Mouse (Mus musculus): ENCODE results near the gene Cphx3. TPM values are rescaled to one million over a fixed set of nuclear protein-coding genes. Genes with fewer than 3 reads are reported as not detected.
"Not testable (repeated sequence)": the region's sequence is repeated elsewhere in the genome, so short reads cannot be mapped to it uniquely, and the experiment has no call there.

Gene Cphx3
- not detected for polyA plus RNA-seq (2017; shearing (Covaris generic))

DNA sequence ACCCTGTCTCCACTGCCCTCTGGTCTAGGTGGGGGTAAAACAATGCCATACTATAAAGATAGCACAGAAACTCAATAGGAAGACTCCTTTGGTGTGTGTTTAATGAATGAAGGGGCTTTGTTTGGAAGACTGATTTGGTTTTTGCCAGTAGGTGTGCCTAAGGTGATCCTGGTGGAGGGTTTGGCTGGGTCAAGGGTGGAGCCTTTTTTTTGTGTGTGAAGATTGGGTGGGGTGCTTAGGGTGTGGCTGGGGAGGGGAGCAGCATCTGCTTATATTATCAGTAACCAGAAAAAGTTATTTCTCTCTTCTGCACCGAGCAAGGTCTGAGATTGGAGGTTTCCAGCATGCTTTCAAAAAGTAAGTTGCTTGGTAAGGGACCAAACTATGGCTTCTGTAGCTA is at the start of gene Cphx3:
Cphx3 (plus strand) TSS at position 301 of the 400 bp plus-strand sequence.
- ATAC-seq = not testable (repeated sequence)

DNA sequence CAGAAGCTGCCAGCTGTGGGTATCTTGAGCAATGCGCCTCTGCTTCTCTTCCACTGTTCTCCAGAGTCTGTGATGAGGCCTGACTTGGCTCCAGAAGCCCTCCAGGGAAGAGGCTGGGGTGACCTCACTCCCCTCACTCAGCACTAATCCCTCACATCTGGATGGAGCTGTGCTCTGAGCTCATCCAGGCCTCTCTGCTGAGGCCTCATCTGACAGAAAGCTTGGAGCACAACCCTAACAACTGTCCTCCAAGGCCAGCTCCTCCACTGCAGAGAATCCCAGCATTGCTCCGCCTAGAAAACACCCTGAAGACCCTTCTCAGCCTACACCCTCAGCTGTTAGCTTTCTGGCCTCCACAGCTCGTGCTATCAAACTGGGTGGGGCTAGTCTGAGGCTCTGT is 47.7 kb upstream of the Cphx3 start:
- not testable (repeated sequence) for ATAC-seq

DNA sequence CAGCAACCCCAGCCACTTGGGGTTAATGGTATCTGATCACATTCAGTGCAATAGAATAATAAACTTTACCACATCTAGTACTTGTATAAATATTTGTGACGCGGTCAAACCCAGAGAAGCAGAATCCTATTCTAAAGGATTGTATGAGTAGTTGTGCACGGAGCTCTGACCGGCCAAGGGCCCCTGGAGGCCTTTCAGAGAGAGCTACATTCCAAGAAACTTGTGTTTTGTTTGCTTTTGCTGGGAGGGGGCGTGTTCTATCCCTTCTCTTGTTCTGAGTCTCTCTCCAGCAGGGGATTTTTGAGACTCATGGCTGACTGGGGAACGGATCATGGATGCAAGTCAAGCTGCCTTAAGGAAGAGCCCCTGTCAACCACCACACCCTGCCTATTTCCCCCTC is 46.7 kb upstream of the Cphx3 start:
- not testable (repeated sequence) for ATAC-seq

DNA sequence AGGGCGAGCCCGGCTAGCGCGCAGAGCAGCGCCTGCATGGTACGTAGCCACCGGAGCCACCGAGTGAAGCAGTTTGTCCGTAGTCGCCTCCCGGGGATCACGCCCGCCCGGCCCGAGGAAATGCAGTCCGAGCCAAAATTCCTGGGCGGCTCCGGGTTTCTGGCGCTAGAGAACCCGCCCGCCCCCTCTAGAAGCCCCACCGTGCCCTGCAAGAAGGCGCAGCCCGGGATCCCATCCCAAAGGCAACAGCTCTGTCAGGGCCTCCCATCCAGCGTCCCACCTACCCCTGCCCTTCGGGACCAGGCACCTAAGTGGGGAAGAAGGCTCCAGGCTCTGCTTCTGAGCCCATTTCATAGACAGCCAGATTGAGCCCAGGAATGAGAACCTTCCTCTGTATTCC is 39.5 kb upstream of the Cphx3 start, which contains the start of gene Gm9780:
Gm9780 (minus strand) TSS at position 101 of the 400 bp plus-strand sequence.
- not testable (repeated sequence) for ATAC-seq

DNA sequence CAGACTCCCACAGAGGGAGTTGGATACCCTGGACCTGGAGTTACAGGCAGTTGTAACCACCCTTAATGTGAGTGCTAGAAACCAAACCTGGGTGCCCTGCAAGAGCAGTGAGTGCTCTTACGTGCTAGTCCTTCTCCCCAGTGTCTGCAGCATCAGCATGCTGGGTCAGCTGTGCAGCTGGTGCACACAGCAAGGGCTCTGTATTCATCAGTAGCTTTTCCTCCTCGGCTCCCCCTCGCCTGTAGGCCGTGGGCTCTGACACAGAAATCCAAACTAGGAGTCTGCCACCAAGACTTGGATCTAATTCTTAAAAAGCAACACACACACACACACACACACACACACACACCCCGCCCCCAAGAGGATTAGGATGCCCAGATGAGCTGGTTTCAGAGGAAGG is 37.1 kb upstream of the Cphx3 start:
- ATAC-seq = not testable (repeated sequence)

DNA sequence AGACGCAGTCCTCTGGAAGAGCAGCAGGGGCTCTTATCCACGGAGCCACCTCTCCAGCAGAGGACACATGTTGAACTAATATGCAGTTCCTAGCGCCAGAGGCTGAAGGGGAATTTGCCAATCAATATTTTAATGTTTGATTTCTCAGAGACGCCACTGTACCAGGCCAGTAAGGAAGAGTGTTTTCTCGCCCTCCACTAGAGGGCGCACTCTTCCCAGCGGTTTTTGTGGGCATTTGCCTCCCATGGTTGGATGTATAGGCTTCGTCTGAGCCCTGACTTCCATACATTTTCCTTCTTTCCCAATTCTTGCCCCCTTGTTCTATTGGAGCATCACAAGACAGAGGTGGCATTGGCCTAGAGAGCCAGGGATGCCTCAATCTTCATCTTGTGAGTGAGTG is 35.1 kb upstream of the Cphx3 start:
- ATAC-seq = not testable (repeated sequence)

DNA sequence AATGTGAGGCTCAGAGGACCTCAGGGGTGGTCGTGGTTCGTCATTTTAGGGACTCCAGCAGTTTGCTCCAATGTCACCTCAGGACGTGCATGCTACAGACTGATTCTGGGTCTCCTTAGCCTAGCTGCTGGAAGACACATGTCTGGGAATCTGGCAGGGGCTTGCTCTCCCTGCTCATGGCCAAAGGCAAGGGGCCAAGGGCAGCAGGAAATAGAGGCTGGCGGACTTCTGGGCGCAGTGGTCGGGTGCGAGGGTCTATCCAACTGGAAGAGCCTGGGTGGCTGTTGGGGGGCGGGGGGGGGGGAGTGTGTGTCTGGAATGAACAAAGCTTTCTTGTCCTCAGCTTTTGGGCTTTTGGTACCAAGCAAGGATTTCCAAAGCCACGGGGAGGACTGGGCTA is 33.3 kb upstream of the Cphx3 start:
- not testable (repeated sequence) for ATAC-seq

DNA sequence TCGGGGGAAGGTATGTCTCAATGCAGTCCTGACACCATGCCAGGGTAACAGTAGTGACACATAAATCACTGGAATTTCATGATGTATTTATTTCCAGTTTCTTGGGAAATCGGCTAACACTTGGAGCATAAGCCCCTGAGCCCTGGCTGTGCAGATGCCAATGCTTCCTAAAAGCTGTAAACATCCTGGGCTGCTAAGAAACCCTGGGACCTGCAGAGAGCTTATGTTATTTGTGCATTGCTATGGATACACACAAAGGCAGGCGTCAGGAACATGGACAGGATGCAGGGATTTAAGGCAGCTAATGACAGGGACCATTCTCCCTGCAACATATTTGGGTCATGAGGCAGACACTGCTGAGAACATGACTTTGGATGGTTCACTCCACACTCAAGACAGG is 23.9 kb upstream of the Cphx3 start:
- not testable (repeated sequence) for ATAC-seq

DNA sequence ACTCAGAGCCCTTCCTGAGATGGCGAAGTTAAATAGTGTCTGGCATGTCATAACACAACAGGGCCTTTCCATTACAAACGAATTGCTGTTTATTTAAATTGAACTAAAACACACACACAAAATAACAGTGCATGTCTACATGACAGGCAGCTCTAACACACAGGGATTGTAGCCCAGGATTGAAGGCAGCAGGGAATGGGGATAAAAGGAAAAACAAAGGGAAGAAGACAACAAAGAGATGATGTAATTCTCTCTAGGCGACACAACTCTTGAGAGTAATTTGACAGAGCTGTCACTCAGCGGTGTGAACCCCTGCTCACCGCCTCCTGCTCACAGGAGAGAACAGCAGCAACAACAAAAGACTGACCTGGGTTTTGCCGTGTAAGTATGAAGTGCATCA is 22.7 kb upstream of the Cphx3 start:
- ATAC-seq = not testable (repeated sequence)

DNA sequence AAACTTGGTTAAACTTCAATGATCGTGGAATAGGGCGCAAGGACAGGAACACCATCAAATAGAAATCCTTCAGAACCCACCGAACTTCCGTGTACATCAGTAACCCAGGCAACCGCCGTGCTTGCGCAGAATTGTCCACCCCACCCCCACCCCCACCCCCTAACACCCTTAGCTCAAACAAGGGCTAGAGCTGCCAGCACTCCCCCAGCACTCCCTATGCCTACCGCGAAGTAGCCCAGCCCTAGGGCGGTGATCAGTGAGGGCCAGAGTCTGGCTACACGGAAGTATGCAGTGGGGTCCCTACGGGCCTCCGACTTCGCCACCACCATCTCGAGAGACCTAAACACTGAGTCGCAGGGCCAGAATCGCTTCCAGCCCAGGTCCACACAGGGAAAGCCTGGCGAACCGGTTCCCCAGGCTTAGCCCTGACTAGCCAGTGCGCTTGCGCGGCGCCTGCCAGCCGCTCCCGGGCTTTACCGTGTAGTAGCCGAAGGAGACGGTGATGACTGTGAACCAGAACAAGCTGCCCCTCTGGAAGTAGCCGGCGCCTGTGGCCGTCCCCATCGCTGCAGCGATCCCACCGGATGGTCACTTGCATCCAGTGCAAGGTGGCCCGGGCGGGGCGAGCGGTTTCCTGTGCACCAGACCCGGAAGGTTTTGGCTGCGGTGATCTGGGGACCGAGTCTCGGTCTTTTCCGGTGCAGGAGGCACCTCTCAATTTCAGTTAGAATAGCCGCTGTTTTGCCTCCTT is 15.3 kb upstream of the Cphx3 start:
- ATAC-seq = peak; percentile 62

DNA sequence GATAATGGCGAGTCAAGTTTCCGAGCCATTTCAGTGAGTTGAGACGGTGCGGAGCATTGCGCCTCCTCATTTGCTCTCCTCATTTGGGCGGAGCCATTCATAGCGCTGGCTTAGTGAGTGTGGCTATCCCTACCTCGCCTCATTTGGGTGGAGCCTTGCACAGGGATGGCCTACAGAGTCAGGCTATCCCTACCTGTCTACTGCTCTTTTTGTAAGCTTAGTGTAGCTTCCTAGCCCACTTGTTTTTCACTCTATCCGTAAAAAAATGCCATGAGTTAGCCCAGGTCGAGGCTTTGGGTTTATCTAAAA is 14.8 kb upstream of the Cphx3 start, which contains the start of gene Tmem254c:
Tmem254c (minus strand) TSS at position 31 of the 309 bp plus-strand sequence.
- ATAC-seq = peak; percentile 89

DNA sequence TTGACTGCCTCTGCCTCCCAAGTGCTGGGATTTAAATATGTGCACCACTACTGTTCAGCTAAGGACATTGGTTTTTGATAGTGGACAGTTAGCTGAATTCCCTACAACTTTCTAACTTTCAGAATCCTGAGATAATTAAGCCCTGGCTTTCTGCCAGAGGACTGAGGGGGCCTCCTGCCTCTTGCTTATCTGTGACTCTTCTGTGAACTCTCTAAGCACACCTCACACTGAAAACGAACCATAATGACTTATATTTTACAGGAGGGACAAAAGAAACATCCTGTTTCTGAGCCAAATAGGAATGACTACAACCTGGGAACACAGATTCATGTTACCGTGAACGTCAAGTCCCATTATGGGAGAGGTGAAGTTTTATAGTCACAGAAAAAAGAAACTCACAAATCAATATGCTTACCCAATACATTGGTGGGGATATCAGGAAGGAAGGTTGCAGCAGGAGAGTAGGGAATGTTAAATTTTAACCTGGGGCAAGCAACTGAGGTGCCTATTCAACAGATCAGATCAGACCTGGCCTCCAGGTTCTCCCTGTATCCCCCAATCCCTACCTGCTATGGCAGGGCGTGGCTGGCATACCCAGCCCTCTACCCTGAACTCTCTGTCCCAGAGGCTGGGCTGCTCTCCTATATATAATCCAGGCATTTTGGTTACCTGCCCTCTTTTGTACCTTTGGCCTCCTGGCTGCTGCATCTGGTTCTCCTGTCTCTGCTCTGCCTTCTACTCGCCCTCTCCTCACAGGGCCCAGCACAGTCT is 5.3 kb upstream of the Cphx3 start:
- ATAC-seq = not testable (repeated sequence)

DNA sequence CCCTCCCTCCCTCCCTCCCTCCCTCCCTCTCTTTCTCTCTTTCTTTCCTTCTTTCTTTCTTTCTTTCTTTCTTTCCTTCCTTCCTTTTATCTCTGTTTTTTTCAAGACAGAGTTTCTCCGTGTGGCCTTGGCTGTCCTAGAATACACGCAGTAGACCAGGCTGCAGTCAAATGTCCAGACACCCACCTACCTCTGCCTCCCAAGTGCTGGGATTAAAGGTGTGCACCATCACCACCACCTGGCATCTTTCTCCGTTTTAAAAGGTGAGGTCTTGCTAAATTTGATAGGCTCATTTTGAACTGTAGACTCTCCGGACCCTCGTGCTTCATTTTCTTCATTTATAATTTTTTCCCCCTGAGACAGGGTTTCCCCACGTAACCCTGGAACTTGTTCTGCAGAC is 881 bp upstream of the Cphx3 start, which contains the start of gene Cphx2:
Cphx2 (plus strand) TSS at position 301 of the 400 bp plus-strand sequence.
- ATAC-seq = not testable (repeated sequence)

DNA sequence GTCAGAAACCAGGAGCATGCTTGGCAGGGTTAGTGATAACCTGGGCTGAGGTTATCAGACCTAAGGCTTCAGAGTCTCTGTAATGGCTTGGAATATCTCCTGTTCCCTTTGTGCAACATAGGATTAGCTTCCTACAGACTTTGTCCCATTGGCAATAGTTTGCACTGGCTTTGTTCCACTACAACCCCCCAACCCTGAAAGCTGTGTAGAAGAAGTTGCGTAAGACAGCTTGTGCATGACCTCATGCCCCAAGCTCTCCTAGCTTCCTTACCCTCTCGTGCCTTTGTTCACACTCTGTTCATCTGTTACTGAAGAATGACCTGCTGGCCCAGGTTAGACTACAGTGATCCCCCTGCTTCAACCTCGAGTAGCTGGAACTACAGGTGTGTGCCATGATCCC is 15.5 kb downstream of the Cphx3 start:
- not testable (repeated sequence) for ATAC-seq

DNA sequence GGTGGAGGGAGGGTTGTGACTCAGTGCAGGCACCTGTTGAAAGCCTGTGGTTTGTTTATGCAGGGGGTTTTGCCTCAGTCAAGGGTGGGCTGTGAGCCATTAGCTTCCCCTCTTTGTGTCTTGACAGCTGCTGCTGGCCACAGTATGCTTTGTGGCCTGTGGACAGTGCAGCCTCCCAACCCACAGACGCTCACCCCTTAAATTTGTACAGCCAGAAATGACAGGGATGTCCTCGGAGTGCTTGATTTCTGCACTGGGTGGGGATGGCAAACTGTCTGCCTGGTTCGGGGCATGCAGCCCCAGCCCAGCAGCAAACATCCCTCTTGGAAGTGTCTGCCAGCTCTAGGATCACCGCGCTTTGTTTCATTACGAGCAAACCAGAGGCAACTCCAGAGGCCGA is 36.1 kb downstream of the Cphx3 start, which contains the start of gene Duxbl2:
Duxbl2 (plus strand) TSS at position 200 of the 400 bp plus-strand sequence.
- ATAC-seq = not testable (repeated sequence)

DNA sequence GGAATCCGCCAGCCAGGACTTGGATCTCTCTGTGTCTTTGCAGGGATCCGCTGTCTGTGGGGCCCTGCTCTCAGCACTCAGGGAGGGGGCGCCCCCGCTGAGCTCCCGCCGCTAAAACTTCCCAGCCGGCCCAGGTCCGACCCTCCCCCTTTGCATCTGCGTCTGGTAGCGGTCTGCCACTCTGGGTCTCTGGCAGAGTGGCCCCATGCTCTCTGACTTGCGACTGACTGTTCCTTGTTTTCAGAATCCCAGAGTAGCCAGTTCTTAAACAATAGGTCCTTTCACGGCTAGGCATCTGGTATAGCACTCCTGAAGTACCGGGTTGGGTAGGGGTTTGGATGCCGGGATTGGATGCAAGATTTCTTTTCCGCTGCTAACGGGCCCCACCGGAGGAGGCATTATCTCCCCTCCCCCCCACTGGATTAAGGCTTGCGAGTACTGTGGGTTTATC is 36.5 kb downstream of the Cphx3 start:
- ATAC-seq = not testable (repeated sequence)

DNA sequence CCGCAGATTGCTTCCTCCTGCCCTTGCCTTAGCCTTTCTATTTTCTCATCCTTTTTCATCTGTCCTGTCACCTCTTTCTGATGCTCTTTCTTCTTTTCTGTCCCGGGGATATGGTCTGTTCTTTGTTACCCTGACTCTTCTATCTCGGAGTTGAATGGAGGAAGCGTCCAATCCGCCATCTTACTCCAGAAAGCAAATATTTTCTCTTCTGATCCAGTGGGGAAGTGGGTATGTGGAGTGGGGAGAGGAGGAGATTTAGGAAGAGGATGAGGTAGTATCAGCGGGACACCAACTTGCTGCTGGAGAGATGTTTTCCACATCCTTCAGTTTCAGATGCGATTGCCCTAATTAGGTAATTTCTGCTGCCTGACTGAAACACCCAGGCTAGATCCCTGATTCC is 37.0 kb downstream of the Cphx3 start:
- not testable (repeated sequence) for ATAC-seq

DNA sequence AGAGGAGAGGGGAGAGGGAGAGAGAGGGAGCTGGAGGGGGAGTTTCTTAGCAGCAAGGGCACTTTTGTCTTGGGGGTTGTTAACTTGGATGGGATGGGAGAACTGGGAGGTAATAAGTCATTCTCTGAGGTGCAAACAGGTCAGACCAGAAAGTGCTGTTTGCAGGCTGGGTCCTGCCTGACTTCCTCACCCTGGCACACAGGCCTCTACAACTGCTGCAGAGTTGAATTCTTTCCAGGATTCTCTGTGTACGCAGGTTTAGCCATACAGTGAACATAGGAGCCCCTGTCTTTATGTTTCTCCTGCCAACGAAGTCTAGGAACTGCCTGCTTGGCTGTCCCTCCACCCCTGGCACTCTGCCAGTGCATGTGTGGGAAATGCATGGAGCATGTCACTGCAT is 65.0 kb downstream of the Cphx3 start:
- not testable (repeated sequence) for ATAC-seq

DNA sequence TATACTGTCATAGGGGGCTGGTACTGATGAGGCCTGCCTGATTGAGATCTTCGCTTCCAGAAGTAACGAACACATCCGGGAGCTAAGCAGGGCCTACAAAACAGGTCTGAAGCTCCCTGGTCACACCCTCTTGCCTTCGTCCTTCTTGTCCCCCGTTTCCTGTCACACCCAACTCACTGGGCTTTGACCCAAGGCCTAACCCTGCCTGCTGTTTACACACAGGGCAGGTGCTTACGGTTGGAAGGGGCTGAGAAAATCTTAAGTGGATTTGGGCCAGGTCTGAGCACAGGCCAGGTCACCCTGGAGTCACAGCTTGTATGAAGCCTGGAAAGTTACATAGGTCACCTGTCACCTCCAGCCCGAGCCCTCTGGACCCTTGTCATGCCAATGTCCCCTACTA is 73.9 kb downstream of the Cphx3 start:
- not testable (repeated sequence) for ATAC-seq

DNA sequence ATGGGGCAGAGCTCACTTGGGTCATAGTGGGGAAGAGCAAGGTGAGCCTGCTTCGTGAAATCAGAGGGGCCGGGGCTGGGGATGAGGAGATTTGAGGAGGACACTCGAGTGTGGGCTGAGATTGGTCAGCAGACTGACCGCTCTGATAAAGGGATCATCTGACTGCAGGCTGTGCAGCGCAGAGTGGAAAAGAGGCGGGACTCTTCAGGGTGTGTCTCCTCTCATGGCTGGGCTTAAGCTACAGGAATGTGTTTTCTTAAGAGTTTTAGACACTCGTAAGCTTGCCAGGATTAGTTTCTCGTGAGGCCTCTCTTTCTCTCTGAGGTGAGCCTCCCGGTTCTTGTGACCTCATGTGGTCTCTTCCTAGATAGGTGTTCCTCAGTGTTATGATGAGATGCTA is 79.1 kb downstream of the Cphx3 start:
- not testable (repeated sequence) for ATAC-seq

DNA sequence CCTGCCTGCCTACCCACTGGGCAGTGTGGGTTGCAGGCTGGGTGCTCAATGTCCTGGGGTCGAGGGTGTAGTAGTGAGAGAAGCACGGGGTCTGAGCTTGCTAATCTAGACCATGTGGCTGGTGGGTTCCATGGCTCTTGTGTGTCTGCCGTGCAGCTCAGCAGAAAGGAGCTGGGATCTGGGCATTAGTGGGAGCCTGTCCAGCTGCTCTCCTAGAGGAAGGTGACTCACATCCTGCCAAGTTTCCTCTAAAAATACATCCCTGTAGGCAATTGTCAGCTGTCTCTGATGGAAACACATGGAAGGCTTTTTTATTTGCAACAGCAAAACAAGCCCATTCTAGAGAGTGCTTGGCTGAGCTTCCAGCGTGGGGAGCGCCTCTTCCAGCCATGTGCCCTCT is 80.3 kb downstream of the Cphx3 start:
- ATAC-seq = not testable (repeated sequence)

DNA sequence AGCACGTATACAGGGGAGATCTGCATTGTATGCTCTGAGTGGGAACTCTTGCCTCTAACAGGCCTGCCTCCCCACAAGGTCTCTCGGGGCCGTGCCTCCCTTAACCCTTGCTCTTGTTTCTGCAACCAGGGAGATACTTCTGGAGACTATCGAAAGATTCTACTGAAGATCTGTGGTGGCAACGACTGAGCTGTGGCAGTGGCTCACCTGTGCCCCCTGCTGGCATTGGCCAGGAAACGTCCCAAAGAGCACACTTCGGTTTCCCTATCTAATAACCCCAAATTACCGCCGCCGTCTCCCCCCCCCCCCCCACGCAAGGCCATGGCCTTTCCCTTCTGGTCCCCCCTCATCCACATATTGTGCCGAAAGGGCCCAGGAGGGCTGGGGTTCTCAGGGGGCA is 83.2 kb downstream of the Cphx3 start:
- not testable (repeated sequence) for ATAC-seq

DNA sequence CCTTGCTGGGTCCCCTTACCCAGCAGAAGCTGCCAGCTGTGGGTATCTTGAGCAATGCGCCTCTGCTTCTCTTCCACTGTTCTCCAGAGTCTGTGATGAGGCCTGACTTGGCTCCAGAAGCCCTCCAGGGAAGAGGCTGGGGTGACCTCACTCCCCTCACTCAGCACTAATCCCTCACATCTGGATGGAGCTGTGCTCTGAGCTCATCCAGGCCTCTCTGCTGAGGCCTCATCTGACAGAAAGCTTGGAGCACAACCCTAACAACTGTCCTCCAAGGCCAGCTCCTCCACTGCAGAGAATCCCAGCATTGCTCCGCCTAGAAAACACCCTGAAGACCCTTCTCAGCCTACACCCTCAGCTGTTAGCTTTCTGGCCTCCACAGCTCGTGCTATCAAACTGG is 91.9 kb downstream of the Cphx3 start:
- ATAC-seq = not testable (repeated sequence)
